Mouse (Mus musculus) midbrain, embryonic 15.5 days (tissue): ENCODE measurements at regions not wholly inside any gene's neighbourhood (a gene's known extent, or its start where the extent isn't known, plus 50 kb on each side); places are given as distances from the start of the nearest gene placed in this dataset.

Experiments used
- ATAC-seq: fragments of 200-750 bp; cut with Nextera tagmentation; replicated peaks from 2 replicates; pipeline ENCODE4 v1.8.0; 2017; ENCODE audit warnings: moderate TSS enrichment
- H3K27ac ChIP-seq: fragments of 300-500 bp; sonication (generic); 2 replicates; pipeline ENCODE4 v1.5.1; 2015; ENCODE audit warnings: mild to moderate bottlenecking, inconsistent platforms
- H3K27me3 ChIP-seq: fragments of 300-500 bp; sonication (generic); replicated peaks from 2 replicates; pipeline ENCODE4 v1.6.1; 2015; ENCODE audit warnings: inconsistent platforms
- H3K36me3 ChIP-seq: fragments of 300-500 bp; sonication (generic); replicated peaks from 2 replicates; pipeline ENCODE4 v1.6.1; 2015; ENCODE audit warnings: inconsistent platforms
- H3K4me1 ChIP-seq: fragments of 300-500 bp; sonication (generic); 2 replicates; pipeline ENCODE4 v1.6.1; 2015; ENCODE audit warnings: inconsistent platforms
- H3K4me2 ChIP-seq: fragments of 300-500 bp; sonication (generic); 2 replicates; pipeline ENCODE4 v1.6.1; 2015; ENCODE audit warnings: inconsistent platforms, mild to moderate bottlenecking, moderate library complexity
- H3K4me3 ChIP-seq: fragments of 300-500 bp; sonication (generic); 2 replicates; pipeline ENCODE4 v1.5.1; 2015; ENCODE audit warnings: mild to moderate bottlenecking, inconsistent platforms
- H3K9ac ChIP-seq: fragments of 300-500 bp; sonication (generic); 2 replicates; pipeline ENCODE4 v1.6.1; 2015; ENCODE audit warnings: mild to moderate bottlenecking, inconsistent platforms
- H3K9me3 ChIP-seq: fragments of 300-500 bp; sonication (generic); 2 replicates; pipeline ENCODE4 v1.6.1; 2016; ENCODE audit warnings: inconsistent platforms
- WGBS: fragments of 180-500 bp; shearing (Covaris S2); methylation state at CpG from one replicate; pipeline ENCODE4 v1.1.7; 2015; ENCODE audit warnings: mixed read lengths; 5-methylcytosine and 5-hydroxymethylcytosine counted together

DNA sequence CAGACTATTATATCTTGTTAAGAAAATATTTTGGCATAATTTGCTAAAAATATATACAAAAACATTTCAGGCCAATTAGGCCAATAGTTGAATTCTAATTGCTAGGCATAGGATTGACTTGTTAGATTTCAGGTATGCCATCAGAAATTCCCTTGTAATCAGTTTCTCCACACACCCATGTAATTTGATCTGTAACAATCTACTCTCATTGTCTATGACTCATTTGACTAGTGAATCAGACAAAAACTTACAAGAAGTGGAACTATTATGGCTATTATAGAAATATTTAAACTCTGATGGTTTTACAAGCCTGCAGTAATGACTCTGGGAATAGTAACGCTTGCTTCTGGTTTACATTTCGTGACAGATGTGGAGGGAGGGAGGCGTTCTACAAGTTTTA is 338.9 kb upstream of the Ptbp2 start:
- Histone ChIP-seq H3K4me3 (no peak overlapping the region), H3K4me2 (no peak overlapping the region), H3K9me3 (no peaks in the 10 kb centered on the region), H3K9ac (no peak overlapping the region), H3K4me1 (no peaks in the 10 kb centered on the region), H3K36me3 (no peaks in the 10 kb centered on the region), H3K27ac (no peak overlapping the region), H3K27me3 (no peaks in the 10 kb centered on the region)
- 91% methylated on average over 3 of the region's 3 CpGs for WGBS
- no peak for ATAC-seq

DNA sequence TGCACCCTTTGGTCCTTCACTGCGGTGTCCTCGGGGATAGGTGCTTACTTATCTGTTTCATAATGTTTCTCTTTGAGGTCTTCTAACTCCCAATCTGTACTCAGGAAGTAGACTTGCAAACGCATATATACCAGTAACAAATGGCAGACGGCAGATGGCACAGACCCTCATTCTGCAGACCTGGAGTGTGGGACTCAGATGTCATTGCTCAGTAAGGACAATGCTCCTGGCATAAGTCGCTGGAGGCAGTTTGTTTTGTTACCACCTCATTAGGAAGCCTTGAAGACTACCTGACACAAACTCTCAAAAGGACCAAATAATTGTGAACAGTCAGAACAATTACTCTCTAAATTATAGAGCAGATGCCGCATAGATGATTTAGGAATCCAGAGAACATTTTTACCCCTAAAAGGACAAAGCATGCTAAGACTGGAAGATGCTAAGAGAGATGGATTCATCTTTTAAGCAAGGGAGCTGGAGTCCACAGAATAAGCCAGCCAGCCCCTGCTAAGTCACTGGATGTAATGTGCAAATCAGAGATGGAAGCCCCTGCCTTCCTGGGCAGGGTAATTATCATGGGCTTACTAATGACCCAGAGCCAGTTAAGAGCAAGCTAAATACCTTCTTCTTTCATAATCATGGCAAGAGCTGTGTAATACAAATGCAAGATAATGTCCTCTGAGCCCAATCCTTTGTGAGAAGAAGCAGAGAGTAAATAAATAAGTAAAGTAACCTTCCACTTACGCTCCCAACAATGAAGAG is 299.1 kb upstream of the Ptbp2 start:
- Histone ChIP-seq H3K4me1 (no peaks in the 10 kb centered on the region), H3K27me3 (no peaks in the 10 kb centered on the region), H3K9me3 (no peaks in the 10 kb centered on the region), H3K4me3 (no peak overlapping the region), H3K9ac (no peak overlapping the region), H3K4me2 (no peak overlapping the region), H3K36me3 (no peaks in the 10 kb centered on the region), H3K27ac (no peak overlapping the region)
- 79% methylated on average over 7 of the region's 7 CpGs for WGBS
- ATAC-seq: no peak

DNA sequence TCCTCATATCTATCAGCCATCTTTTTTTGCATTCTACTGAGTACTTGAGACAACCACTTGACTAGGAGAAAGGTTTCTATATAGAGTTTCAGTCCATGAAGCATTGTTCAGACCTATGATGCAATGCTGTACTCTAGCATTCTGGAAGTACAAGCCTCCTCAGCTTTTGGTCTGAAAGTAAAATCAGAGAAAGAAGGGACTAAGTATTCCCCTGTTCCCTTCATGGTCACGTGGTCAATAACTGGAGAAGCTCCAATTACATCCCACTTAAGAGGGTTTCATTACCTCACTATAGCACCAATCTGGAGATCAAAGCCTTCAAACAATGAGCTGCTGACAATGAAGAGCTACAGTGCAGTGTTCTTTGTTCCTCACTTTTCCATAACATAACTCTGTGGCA is 289.3 kb upstream of the Ptbp2 start:
- no peak overlapping the region for H3K9ac ChIP-seq
- H3K4me2 ChIP-seq: no peak overlapping the region
- no peaks in the 10 kb centered on the region for H3K9me3 ChIP-seq
- H3K4me1 ChIP-seq: no peaks in the 10 kb centered on the region
- 15% methylated on average over 1 of the region's 1 CpGs for WGBS
- H3K4me3 ChIP-seq: no peak overlapping the region
- ATAC-seq: no peak
- H3K27me3 ChIP-seq: no peaks in the 10 kb centered on the region
- no peak overlapping the region for H3K27ac ChIP-seq
- H3K36me3 ChIP-seq: no peaks in the 10 kb centered on the region

DNA sequence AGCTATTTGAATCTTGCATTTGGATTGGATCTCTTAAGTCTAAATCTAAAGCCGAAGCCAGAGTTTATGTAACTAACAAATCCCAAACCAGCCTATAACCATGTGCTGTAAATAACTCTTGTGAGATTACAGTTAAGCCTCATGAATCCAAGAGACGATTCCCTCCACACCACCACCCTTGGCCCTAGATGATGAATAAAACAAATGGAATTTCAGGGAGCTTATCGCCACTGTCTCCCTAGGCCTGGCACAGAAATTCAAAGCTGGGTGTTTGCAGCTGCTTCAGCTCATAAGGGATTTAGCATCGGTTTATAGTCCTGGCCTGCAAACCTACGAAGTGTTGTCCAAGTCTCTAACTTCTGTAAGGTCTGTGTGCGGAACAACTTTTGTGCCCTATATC is 281.4 kb upstream of the Ptbp2 start:
- Histone ChIP-seq H3K4me2 (no peak overlapping the region), H3K27me3 (no peaks in the 10 kb centered on the region), H3K4me1 (no peaks in the 10 kb centered on the region), H3K36me3 (no peaks in the 10 kb centered on the region), H3K9me3 (no peaks in the 10 kb centered on the region), H3K9ac (no peak overlapping the region), H3K27ac (no peak overlapping the region), H3K4me3 (no peak overlapping the region)
- no peak for ATAC-seq
- WGBS: 82% methylated on average over 6 of the region's 6 CpGs

DNA sequence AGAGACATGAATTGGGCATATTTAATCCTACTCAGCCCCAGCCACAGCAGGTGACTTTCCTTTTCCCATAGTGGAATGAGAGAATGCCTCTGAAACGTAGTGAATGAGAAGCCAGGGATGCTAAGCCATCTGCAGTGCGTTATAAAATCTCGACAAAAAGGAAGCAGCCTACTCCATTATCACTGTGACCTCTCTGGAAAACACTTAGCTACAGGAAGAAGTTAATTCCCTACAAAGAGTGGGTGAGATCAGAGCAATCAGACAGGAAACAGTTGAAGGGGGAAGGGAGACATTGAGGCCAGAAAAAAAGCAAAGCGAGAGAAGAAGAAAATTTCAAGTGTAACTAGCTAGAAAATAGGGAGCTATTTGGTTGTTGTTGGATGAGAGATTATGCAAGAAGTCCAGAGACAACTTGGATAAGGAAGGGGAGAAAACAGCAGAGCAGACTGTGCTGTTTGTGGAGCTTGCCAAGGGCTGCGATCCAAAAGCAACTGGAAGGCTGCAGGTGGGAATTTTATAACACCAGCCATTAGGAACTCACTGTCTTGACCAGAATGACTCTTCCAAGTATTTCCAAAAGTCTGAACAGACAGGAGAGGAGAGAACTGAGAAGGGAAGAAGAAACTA is 280.7 kb upstream of the Ptbp2 start:
- Histone ChIP-seq H3K9me3 (no peaks in the 10 kb centered on the region), H3K36me3 (no peaks in the 10 kb centered on the region), H3K27me3 (no peaks in the 10 kb centered on the region), H3K9ac (no peak overlapping the region), H3K27ac (no peak overlapping the region), H3K4me3 (no peak overlapping the region), H3K4me1 (peaks cover 3% of the 10 kb centered on the region; the same call in 1 of the 2 replicates), H3K4me2 (no peak overlapping the region)
- WGBS: 38% methylated on average over 5 of the region's 5 CpGs
- ATAC-seq: no peak

DNA sequence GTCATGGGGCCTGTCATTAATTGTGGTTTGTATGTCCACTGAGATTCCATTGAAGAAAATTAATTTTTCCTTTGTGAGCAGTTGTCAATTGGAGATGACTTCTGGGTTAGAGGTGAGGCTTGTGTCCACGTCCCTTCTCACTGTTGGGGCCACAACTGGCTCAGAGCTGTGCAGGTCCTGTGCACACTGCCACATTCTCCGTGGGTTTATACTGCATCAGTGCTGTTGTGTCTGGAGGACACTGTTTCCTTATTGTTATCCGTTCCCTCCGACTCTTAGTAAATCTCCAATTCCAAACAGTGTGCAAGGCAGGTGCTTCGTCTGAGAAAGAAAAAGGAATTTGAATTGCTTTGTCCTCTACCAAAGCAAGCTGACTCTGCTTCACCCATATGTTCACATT is 278.0 kb upstream of the Ptbp2 start:
- Histone ChIP-seq H3K4me3 (no peak overlapping the region), H3K4me2 (no peak overlapping the region), H3K9me3 (no peaks in the 10 kb centered on the region), H3K27me3 (no peaks in the 10 kb centered on the region), H3K9ac (no peak overlapping the region), H3K27ac (no peak overlapping the region), H3K36me3 (no peaks in the 10 kb centered on the region), H3K4me1 (peaks cover 6% of the 10 kb centered on the region; the same call in 1 of the 2 replicates)
- WGBS: 66% methylated on average over 5 of the region's 5 CpGs
- ATAC-seq: no peak

DNA sequence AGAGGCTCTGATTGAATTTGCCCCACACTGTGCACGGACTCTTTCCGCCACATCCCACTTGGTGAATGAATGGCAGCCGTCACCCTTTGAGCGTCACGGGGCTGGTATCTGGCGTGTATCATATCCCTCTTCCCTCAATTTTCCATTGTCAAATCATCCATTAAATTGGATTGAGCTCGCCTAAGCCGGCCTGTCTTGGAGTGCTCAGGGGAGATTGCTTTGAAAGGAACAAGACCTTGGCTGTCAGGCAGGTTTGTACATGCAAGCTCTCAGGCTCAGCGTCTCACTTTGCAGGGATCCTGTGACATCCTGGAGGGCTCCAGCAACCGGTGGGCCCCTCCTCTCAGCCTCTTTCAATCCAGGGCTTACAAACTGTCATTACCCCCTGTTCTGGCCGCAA is 275.7 kb upstream of the Ptbp2 start:
- ATAC-seq: peak; percentile 79
- no peak overlapping the region for H3K9ac ChIP-seq
- no peak overlapping the region for H3K4me3 ChIP-seq
- WGBS: 13% methylated on average over 11 of the region's 11 CpGs
- H3K36me3 ChIP-seq: no peaks in the 10 kb centered on the region
- H3K4me2 ChIP-seq: peak overlapping the region; percentile 36
- H3K27ac ChIP-seq: no peak overlapping the region
- peaks cover 6% of the 10 kb centered on the region; the same call in 1 of the 2 replicates for H3K4me1 ChIP-seq
- H3K9me3 ChIP-seq: no peaks in the 10 kb centered on the region
- H3K27me3 ChIP-seq: no peaks in the 10 kb centered on the region

DNA sequence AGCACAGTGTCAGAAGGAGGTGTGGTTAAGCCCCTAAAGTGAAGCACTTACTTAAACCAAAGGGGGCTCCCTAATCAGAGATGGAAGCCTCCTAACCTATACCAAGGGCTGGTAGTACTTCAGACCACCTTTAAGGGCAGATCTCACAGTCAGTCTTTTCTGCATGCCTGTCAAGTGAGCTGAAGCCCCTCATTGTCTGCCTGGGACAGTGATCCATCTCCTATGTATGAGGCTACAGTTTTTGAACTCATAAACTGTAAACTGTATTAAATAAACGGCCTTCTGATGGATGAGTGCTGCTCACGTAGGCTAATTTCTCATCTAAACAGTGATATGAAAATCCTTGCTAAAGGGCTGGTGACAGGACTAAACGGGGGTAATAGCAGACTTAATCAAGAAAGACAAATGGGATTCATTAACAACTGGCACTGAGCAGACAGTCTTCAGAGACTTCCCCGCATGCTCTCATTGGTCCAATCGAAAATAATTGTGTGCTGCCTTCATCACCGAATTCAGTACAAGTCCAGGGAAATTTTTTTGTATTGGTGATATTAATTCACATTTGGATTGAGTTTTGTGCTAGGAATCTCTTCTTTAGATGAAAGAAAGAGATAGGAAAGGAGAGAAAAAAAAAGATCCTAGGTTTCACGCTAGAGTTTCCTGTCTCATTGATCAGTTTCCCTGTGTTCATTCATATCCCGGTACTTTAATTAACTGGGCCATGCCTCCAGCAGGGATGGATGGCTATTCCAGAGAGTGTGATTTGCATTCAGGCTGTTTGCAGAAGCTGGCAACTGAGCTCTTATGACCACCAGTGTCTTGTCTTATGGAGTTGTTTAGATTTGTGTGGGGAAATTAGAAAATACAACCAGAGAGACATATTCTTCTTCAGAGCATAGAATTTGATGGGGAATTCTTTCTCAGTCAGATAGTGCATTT is 271.2 kb upstream of the Ptbp2 start:
- H3K9me3 ChIP-seq: no peaks in the 10 kb centered on the region
- H3K27ac ChIP-seq: no peak overlapping the region
- 46% methylated on average over 8 of the region's 8 CpGs for WGBS
- no peak overlapping the region for H3K4me2 ChIP-seq
- H3K4me3 ChIP-seq: no peak overlapping the region
- peaks cover 6% of the 10 kb centered on the region; the same call in 1 of the 2 replicates for H3K4me1 ChIP-seq
- H3K27me3 ChIP-seq: no peaks in the 10 kb centered on the region
- H3K36me3 ChIP-seq: no peaks in the 10 kb centered on the region
- no peak overlapping the region for H3K9ac ChIP-seq
- ATAC-seq: no peak

DNA sequence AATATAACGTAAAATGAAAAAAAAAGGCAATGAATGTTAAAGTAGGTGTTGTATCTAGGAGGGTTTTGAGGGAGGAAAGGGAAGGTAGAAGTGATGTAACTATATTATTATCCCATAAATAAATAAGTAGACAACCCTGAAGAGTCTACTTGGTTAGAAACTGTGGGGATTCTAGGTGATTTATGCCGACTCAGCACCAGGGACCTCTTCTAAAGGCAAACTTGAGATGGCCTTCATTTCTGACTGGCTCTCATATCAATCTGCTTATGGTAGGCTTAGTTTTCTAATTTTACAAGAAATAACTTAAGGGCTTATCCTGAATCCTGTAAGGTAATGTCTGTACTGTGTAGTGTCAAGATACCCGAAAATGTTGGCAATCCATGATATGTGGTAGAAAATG is 263.0 kb upstream of the Ptbp2 start:
- 96% methylated on average over 3 of the region's 3 CpGs for WGBS
- ATAC-seq: no peak
- no peaks in the 10 kb centered on the region for H3K4me1 ChIP-seq

DNA sequence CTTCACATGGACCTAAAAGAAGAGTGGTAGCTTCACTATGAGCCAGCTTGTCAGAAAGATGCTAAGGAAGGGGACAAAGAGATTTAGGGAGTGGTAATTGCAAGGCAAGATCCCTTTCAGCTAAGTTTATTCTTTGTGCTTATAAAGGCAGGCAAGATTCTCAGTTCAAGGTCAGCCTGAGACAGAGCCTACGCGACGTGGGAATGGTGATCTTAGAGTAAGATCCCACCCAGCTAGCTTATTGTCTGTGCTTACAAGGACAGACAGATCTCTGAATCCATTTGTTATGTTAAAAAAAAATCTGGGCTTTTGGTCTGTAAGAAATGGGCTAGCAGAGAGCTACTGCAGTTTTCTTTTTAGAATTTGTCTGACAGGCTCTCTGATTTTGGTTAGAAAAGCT is 253.3 kb upstream of the Ptbp2 start:
- no peak for ATAC-seq
- Histone ChIP-seq H3K36me3 (no peaks in the 10 kb centered on the region), H3K27ac (no peak overlapping the region), H3K4me3 (no peak overlapping the region), H3K27me3 (no peaks in the 10 kb centered on the region), H3K9me3 (no peaks in the 10 kb centered on the region), H3K9ac (no peak overlapping the region), H3K4me2 (no peak overlapping the region), H3K4me1 (no peaks in the 10 kb centered on the region)
- 86% methylated on average over 3 of the region's 3 CpGs for WGBS

More for the DNA sequence above, 263.0 kb upstream of the Ptbp2 start:
- Histone ChIP-seq H3K4me2 (no peak overlapping the region), H3K36me3 (no peaks in the 10 kb centered on the region), H3K4me3 (no peak overlapping the region), H3K9ac (no peak overlapping the region), H3K27ac (no peak overlapping the region), H3K27me3 (no peaks in the 10 kb centered on the region), H3K9me3 (no peaks in the 10 kb centered on the region)

DNA sequence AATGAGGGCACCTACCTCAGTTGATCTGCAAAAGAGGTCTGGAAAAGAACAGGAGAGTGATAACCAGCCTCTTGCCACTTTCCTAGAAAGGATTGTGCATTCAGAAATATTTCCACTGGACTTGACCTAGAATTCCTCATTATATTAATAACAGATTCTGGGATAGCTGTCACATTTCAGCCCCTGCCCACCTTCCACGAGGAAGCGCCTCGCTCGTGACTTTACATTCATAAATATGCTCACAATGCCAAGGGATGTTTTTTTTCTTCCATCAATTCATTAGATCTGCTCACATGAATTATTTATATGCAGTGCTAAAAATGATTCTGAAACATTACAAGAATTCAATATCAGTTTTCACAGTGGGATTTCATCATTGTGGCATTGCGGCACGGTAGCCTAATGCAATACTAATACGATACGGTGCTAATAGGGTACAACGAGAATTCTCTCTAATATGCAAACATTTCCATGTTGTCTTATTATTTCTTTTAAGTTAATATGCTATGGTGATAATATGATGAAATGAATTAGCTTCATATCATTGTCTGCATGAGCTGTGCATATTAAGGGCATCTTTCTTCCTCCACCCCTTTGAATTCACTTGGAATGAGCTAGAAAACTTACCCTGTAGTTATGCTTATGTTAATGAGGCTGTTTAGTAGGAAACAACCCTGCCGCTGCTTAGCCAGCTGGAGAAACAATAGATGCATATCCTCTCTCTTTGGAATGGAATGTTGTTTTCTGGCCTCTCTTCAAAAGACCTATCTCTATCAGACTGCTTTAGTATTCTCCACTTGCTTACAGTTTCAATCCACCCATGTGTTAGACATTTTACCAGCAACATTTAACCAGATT is 235.8 kb upstream of the Ptbp2 start:
- peak; percentile 79 for ATAC-seq
- no peaks in the 10 kb centered on the region for H3K27me3 ChIP-seq
- no peak overlapping the region for H3K4me3 ChIP-seq
- H3K36me3 ChIP-seq: no peaks in the 10 kb centered on the region
- H3K4me2 ChIP-seq: peak overlapping the region; percentile 21; the same call in 1 of the 2 replicates
- H3K27ac ChIP-seq: peak overlapping the region; percentile 58
- H3K9me3 ChIP-seq: no peaks in the 10 kb centered on the region
- H3K4me1 ChIP-seq: peaks cover 10% of the 10 kb centered on the region; the same call in 1 of the 2 replicates
- WGBS: 30% methylated on average over 10 of the region's 10 CpGs
- no peak overlapping the region for H3K9ac ChIP-seq
